Mouse (Mus musculus): ENCODE data around the gene Traf4.

DNA sequence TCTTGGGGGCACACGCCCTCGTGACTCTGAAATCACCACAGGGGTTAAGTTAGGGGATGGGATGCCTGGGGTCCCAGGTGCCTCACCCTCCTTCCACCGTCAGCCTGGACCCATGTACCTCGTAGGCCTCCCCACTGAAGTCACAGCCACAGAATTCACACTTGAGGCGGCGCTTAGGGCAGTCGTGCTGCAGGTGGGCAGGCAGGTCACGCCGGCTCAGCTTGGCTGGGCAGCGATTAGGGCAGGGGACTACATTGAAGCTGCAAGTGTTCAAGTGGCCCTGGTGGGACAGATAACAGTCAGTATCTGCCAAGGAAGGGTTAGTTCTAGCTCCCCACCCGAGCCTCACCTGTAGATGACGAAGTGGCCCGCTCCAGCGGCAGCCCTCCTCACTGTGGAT lies 4.2 kb downstream of the Traf4 start:
- TF ChIP-seq CTCF (IDR thresholded peaks at IDR 0.05; ENCODE audit: low read depth, low read length) (no peak), POLR2A (IDR thresholded peaks at IDR 0.05; ENCODE audit: extremely low read depth, insufficient read depth, low read length) (no peak)

Data from liver, adult 2 months (tissue).